ENCODE assay signal across 15 mouse cellular contexts in the genomic region with DNA sequence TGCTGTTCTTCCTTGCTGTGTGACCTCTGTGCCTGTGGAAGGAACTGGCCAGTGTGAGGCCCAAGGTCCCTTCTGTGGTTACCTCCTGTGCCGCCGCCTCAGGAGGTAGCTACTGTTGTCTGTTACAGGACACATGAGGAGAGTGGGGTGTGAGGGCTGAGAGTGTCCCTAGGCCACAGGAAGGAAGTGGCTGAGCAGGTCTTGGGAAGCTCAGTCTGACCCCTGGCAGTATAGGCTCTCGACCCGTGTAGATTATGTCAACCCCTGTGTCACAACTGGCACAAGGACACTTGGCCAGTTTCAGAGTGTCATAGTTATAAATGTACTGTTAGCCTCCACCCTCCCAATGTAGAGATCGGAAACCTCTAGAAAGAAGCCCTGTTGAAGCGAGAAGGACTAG.
"Had no signal": no experiment of that assay in that cellular context is flagged by ENCODE, and none has a peak within 500 bp of the region (broad histone marks: within the 10 kb centered on the region; RNA-seq: fewer than 3 reads in every experiment).

No protein-coding gene starts in this region.

- H3K4me3 ChIP-seq: limb, embryonic 12.5 days; limb, embryonic 15.5 days; liver, embryonic 12.5 days; midbrain, embryonic 12.5 days; midbrain, embryonic 15.5 days had no signal

- H3K4me1 ChIP-seq: midbrain, embryonic 12.5 days had no signal

- DNase-seq: kidney, adult 18-20 months; kidney, postnatal 25 days; left cerebral cortex, postnatal 4 days; lung, adult 2 months; lung, postnatal 14 days; lung, postnatal 4 days; thymus, adult 18-20 months; thymus, postnatal 36 days had no signal

- H3K9me3 ChIP-seq: limb, embryonic 12.5 days; limb, embryonic 15.5 days; liver, embryonic 12.5 days; midbrain, embryonic 12.5 days; midbrain, embryonic 15.5 days had no signal

- ATAC-seq: intestine, embryonic 16.5 days; liver, embryonic 12.5 days; midbrain, embryonic 15.5 days had no signal

- H3K27me3 ChIP-seq: limb, embryonic 12.5 days; limb, embryonic 15.5 days; liver, embryonic 12.5 days; midbrain, embryonic 12.5 days; midbrain, embryonic 15.5 days had no signal

- H3K27ac ChIP-seq: kidney, postnatal 0 days; limb, embryonic 12.5 days; limb, embryonic 15.5 days; liver, embryonic 12.5 days; midbrain, embryonic 12.5 days; midbrain, embryonic 15.5 days had no signal
